Comparison of ENCODE assay signal across 8 mouse cellular contexts in genomic region chr15:96604282-96604681, GRCm38 (mm10). TPM values are rescaled to one million over a fixed set of nuclear protein-coding genes. Genes with fewer than 3 reads are reported as not detected.
DNase-seq lines count a peak whose midpoint lies in the region; ATAC-seq lines count a peak whose summit lies in the region.

No protein-coding gene starts in this region.

- no peaks in the 10 kb centered on the region for H3K9me3 ChIP-seq in heart, embryonic 11.5 days (replicated peaks; ENCODE audit: control insufficient read depth, low read length)

- no peak overlapping the region for H3K9ac ChIP-seq in heart, embryonic 11.5 days (ENCODE audit: low read depth, low read length)

- no peaks in the 10 kb centered on the region for H3K27me3 ChIP-seq in heart, embryonic 11.5 days (ENCODE audit: control insufficient read depth, insufficient read depth, low read length)

- WGBS in heart, embryonic 11.5 days (ENCODE audit: insufficient replicate concordance): 64% methylated on average over 10 of the region's 10 CpGs

- H3K27ac ChIP-seq in heart, embryonic 11.5 days (ENCODE audit: low read depth, low read length): peak overlapping the region; percentile 46; the same call in 1 of the 2 replicates

- peak; percentile 12 to 24 for DNase-seq in left cerebral cortex, adult 18-20 months (ENCODE audit: low spot score in 2 of 2)
- DNase-seq in left cerebral cortex, adult 11 months (ENCODE audit: low spot score): no peak
- DNase-seq in cerebellum, postnatal 14 days: peak; percentile 52 to 53
- DNase-seq in layer of hippocampus, adult 18-20 months (ENCODE audit: low spot score in 2 of 2): peak; percentile 28 to 49
- DNase-seq in ovary, postnatal 14 days (ENCODE audit: low spot score): peak; percentile 29
- no peak for DNase-seq in spleen, postnatal 10 days (ENCODE audit: low spot score in 2 of 2)
- no peak for DNase-seq in thymus, postnatal 10 days (ENCODE audit: low spot score in 2 of 2)

- peaks cover 25% of the 10 kb centered on the region for H3K4me1 ChIP-seq in heart, embryonic 11.5 days (ENCODE audit: control insufficient read depth, insufficient read depth, low read length)

- H3K4me2 ChIP-seq in heart, embryonic 11.5 days: no peak overlapping the region

- H3K4me3 ChIP-seq in heart, embryonic 11.5 days (ENCODE audit: low read depth, low read length): no peak overlapping the region

- ATAC-seq in heart, embryonic 11.5 days (replicated peaks; ENCODE audit: insufficient number of reproducible peaks, low FRiP score, low TSS enrichment): no peak

- peaks cover 7% of the 10 kb centered on the region for H3K36me3 ChIP-seq in heart, embryonic 11.5 days (ENCODE audit: control insufficient read depth, insufficient read depth, low read length)

RNA-seq across cellular contexts. Expression of gene Slc38a1, which starts 38.4 kb away (rescaled TPM):
- 100 to 1,000 TPM; 112 to 114 TPM for total RNA-seq in left cerebral cortex, adult 18-20 months (2021)
- polyA plus RNA-seq in heart, embryonic 11.5 days (2014; fragmentation: Nextera tagmentation; extraction: Ambion mirVana): 75.5 and 81.9 TPM in 2 replicates
- total RNA-seq in layer of hippocampus, adult 18-20 months (2021): 10 to 100 TPM; 77.6 to 84.1 TPM

Comparison
In these comparisons a context has a peak if more than half of its experiments do, and no peak if none do; other contexts are left out.
1. DNase-seq: peak in left cerebral cortex, adult 18-20 months (2 of 2), cerebellum, postnatal 14 days (2 of 2), layer of hippocampus, adult 18-20 months (2 of 2) and ovary, postnatal 14 days (single experiment); none in left cerebral cortex, adult 11 months (single experiment), spleen, postnatal 10 days (0 of 2) and thymus, postnatal 10 days (0 of 2).